Mouse (Mus musculus): ENCODE results near the gene Mtmr11.

Gene Mtmr11

DNA sequence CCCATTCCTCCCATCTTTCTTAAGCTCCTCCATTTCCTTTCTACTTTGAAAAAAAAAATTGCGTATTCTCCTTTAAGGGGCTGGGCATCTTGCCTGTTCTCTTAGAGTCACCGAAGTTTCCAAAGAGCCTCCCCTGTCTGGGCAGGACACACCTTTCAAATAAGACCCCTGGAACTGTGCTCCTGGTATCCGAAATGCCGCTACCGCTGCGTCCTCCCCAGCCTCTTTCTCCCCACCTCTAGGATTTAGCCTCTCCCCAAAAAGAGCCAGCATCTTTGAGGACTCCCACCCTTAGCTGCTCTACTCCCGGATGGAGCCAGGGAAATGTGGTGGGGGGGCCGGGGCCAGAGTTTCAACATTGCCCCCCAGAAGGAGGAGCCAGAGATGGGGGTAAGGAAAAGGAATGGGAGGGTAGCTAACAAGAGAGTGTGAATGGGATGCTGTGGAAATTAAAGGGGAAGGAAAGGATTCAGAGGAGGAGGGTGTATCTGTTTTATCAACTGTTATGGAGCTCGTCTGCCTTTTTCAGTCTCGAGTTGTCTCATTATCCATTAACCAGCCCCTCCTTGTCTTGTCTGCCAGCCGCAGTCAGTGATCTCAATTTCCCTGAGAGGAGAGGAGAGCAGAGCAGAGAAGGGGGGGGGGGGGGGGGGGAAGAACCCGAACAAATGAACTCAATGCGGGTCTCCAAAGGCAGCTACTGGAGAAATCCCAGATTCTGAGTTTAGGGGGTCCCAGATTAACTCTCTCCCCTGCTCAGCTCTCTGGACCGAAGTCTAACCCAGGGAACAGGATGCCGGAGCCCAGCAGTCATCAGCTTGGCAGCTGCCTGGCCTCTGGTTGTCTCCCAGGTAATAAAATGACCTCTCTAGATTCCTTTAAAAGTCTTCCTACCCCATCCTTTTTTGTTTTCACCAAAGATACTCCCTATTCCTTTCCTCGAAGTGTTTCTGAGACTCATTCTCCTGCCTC is at the start of gene Mtmr11:
Gene Mtmr11 (plus strand): TSS at position 136 of the 972 bp plus-strand sequence.
- DNase-seq (ENCODE audit: low spot score): no peak

- peak; percentile 64 for DNase-seq (ENCODE audit: low spot score)
These were observed 48.6 kb upstream of the Mtmr11 start for GRCm38 (mm10) chr3:96113251-96113650.

GRCm38 (mm10) chr3:96118142-96118541 is 43.7 kb upstream of the Mtmr11 start:
- DNase-seq (ENCODE audit: low spot score): no peak

GRCm38 (mm10) chr3:96118702-96119101 is 43.1 kb upstream of the Mtmr11 start:
- DNase-seq (ENCODE audit: low spot score): no peak

GRCm38 (mm10) chr3:96124235-96124634 is 37.6 kb upstream of the Mtmr11 start:
- DNase-seq (ENCODE audit: low spot score): no peak

DNA sequence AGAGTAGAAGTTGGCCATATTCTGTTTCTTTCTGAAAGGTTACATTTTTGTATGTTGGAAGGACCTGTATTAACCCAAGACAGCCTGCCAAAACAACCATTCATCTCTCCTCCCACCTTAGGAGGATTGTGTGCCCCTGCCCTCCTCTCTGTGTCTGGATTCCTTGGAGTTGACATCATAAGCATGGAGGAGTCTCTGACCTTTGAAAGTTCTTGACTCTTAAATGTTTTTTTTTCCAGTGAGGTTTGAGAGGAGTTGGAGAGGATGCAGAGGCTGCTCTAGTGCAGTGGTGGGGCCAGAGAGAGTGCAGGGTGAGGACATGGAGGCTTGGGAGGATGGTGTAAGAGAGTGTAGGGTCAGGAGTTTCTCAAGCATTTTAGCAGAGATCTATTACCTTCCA is 33.7 kb upstream of the Mtmr11 start:
- no peak for DNase-seq (ENCODE audit: low spot score)

GRCm38 (mm10) chr3:96132478-96132877 is 29.3 kb upstream of the Mtmr11 start:
- DNase-seq (ENCODE audit: low spot score): no peak

- peak; percentile 35 for DNase-seq (ENCODE audit: low spot score)
These were observed 28.4 kb upstream of the Mtmr11 start for GRCm38 (mm10) chr3:96133327-96133905.

GRCm38 (mm10) chr3:96135011-96135410 is 26.8 kb upstream of the Mtmr11 start:
- DNase-seq (ENCODE audit: low spot score): peak; percentile 48

DNA sequence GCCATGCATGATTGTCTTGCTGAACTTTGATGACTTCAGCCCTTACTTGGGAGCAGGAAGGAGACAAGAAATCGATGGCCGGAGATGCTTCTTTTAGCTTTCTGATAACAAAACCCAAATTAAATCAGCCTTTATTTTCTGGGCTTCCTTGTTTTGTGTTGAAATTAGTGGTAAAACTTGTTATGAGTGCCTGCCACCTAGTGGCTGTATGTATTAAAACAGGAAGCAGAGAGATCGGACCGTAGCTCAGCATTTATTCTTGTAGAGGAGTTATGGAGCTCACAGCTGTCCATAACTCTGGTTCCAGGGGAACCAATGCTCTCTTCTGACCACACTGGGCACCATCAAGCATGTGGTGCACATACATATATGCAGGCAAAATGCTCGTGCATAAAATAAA is 13.9 kb upstream of the Mtmr11 start:
- peak; percentile 75 for DNase-seq (ENCODE audit: low spot score)

GRCm38 (mm10) chr3:96151836-96152235 is 10.0 kb upstream of the Mtmr11 start:
- no peak for DNase-seq (ENCODE audit: low spot score)

DNA sequence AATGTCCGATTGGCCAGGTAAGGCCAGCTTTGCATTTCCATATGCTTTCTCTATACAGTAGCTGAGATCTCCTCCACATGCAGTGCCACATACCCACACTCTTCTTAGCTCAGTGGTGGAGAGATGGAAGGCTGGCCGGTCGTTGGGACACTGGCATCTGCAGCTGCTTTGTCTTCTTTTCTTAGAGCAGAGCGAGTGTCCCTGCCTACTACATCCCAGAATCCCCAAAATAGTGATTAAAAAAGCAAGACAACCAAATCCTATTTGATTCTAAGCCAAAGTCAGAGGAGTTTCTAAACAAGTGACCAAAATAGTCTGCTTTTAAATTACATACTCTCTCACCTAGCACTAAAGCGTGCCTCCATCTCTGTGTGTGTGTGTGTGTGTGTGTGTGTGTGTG is 9.2 kb upstream of the Mtmr11 start:
- no peak for DNase-seq (ENCODE audit: low spot score)

DNA sequence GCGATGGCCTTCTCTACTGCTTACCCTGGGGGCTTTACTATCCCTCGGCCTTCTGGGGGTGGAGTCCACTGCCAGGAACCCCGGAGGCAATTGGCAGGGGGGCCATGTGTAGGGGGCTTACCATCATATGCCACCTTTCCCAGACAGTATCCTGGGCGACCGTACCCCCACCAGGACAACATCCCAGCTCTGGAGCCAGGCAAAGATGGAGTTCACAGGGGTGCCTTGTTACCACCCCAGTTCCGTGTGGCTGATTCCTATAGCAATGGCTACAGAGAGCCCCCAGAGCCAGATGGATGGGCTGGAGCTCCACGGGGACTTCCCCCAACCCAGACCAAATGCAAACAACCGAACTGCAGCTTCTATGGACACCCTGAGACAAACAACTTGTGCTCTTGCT is 6.3 kb upstream of the Mtmr11 start:
- DNase-seq (ENCODE audit: low spot score): no peak

GRCm38 (mm10) chr3:96159820-96160219 is 2.0 kb upstream of the Mtmr11 start:
- DNase-seq (ENCODE audit: low spot score): no peak

- peak; percentile 61 for DNase-seq (ENCODE audit: low spot score)
These were observed 1.5 kb upstream of the Mtmr11 start for GRCm38 (mm10) chr3:96160222-96160802.

DNA sequence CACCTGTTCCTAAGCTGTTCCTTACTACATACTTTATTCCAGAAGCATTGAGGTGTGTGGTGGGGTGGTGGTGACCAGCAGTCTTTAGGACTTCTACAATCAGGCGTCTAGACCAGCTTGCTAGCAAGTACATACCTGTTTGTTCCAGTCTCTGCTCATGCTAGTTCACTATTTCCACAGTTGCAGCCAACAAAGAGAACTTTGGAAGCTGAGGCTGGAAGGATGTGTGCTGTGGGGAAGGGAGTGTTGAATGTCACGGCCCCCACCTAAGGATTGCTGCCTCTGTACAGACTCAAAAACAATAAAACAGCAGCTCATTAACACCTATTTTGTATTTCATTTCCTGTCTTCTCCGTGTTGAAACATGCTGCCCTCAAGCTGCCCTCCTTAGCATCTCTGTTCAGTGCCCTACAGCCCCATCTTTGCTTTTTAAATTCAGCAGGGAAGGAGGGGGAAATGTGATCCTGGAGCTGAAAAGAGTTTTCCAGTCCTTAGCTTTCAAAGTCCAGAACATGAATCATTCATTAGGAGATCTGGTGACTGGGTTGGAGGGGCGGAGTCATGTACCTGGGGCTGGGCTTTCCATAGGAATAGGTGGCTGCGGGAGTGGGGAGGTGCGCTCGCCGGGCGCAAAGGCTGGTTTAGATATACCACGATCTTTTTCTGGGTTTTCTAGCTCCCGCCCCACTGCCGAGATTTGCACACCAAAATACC is 844 bp upstream of the Mtmr11 start:
- DNase-seq (ENCODE audit: low spot score): peak; percentile 66

- no peak for DNase-seq (ENCODE audit: low spot score)
These were observed 1.2 kb downstream of the Mtmr11 start for GRCm38 (mm10) chr3:96163040-96163439.

DNA sequence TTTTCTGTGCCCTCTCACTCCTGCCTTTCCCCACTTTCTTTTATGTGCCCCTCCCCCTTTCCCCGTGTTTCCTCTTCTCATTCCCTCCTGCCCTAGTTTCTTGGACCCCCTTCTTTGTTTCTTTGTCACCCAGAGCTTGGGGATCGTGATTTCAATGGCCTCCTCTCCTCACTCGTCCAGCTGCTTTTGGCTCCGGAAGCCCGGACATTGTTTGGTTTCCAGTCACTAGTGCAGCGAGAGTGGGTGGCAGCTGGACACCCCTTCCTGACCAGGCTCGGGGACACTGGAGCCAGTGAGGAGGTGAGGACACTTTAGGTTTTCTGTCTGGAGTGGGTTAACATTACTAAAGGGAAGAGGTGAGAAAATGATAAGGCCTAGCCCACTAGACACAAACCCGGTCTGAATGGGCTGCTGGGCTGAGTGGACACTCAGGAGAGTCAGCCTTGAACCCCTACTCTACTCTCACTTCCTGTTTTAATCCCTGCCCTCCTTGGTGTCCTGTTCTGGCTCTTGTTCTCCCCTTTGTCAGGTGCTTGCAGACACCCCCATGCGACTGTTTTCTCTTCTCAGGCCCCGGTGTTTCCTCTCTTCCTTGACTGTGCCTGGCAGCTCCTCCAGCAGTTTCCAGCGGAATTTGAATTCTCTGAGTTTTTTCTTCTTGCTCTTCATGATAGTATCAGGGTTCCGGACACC is 6.8 kb downstream of the Mtmr11 start:
- no peak for DNase-seq (ENCODE audit: low spot score)

- no peak for DNase-seq (ENCODE audit: low spot score)
These were observed 8.5 kb downstream of the Mtmr11 start for GRCm38 (mm10) chr3:96170276-96170675.

- DNase-seq (ENCODE audit: low spot score): no peak
These were observed 9.3 kb downstream of the Mtmr11 start for GRCm38 (mm10) chr3:96170976-96171545.

DNA sequence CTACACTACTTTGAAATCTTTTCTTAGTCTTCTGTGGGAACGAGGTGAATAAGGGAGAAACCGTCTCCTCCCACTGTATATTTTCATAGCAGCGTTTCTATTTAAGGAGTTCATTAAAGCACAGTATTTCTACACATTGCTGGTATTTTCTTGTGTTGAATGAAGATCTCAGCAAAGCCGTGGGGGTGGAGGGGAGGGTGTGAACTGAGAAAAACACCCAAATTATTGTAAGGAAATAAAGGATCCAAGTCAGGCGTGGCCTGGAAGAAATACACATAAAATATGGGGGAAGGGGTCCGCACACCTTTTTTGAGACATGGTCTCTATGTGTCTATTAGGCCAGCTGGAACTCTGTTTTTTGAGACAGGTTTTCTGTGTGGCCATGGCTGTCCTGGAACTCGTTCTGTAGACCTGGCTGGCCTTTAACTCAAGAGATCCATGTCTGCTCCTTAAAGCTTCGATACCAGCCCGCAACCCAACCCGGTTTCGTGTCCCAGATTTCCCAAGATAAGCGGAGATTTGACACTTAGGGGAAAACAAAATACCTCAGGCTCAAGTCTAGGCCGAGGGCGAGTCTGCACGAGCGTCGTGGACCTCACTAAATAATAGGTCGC is 9.9 kb downstream of the Mtmr11 start:
- no peak for DNase-seq (ENCODE audit: low spot score)

Measured in lung, postnatal 25 days (tissue).